Mouse (Mus musculus) layer of hippocampus, postnatal 14 days (tissue): Measurements from ENCODE around the gene Kdm4b. TPM values are rescaled to one million over a fixed set of nuclear protein-coding genes. Genes with fewer than 3 reads are reported as not detected.

Experiments
- DNase-seq, 2 experiments: peaks; one replicate each; pipeline ENCODE4 v3.0.0; 2021 to 2022; ENCODE audit warnings: low spot score in 2 of 2, mixed read lengths in 1 of 2
- microRNA-seq, 2 experiments: library from miRNA; unstranded; fragments of <30 nt; microRNA quantifications; one replicate each; pipeline ENCODE4 v1.2.0; 2021
- total RNA-seq, 2 experiments: library from RNA; stranded (reverse); gene quantifications; 2 replicates each; pipeline ENCODE4 v1.2.3; 2021

Kdm4b gene
- total RNA-seq, 2 experiments from 2014 or later, result 79.7 to 84.5 TPM

GRCm38 (mm10) chr17:56424726-56425583 is 99.1 kb downstream of the Kdm4b start:
- no peak for DNase-seq

DNA sequence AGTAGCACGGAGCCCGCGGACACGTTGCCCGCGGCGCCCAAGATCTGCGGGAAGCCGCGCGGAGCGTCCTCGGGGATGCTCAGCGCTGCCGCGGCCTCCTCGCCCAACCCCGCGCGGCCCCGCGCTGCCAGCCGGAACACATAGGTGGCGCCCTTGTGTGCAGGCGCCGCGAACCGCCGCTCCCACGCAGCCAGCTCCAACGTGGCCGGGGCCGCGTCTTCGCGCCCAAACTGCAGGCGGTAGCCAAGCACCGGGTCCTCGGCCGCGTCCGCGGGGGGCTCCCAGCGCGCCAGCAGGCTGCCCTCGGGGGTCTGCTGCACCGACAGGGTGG is 99.7 kb downstream of the Kdm4b start:
- peak; percentile 67 to 79 for DNase-seq

DNA sequence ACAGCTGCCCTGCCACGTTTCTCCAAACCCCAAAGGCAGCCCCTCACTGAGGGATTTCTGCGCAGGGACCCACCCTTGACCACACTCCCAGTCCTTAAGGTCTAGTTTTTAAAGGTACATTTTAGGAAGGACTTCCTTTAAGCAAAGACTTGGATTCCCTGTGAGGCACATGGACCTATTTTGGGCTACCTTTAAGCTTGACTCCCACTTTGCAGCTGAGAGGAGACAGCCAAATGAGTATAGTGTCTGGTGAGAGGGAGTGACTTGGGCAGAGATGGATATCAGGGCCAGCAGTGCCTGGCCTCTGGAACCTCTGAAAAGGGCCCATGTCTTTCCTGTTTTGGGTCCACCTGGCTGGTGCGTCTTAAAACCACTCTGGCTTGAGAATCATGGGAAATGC is 100.1 kb downstream of the Kdm4b start:
- no peak for DNase-seq

DNA sequence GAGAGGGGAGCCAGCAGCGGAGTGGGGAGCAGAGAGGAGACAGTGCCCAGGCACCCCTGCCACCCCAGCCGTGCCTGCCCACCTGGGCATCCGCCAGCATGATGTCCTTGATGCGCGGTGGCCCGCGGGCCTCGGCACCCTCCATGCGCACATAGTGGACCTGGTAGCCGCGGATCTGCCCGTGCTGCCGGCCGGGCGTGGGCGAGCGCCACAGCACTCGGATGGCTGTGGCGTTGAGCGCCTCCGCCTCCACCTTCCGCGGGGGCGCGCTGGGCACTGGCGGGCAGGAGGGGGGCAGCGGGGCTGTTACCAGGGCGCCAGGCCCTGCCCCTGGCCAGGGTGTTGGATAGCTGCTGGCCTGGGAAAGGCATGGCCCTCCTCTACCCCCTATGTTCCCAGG is 102.0 kb downstream of the Kdm4b start:
- no peak for DNase-seq

DNA sequence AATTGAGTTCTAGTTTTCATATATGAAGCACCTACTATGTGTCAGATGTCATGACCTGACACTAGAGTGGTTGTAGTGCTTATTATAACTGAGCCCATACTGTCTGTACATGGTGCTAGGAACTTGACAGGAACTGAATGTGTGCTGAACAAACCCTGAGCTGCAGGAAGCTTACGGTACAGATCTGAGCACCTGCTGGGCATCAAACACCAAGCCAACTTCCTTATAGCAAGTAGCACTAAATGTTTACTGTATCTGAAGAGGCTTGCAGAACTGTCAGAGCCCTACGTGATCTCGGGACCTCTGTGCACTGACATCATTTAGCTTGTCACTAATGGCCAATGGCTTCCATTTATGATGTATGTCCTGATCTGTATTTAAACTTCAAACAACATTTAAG is 105.7 kb downstream of the Kdm4b start:
- DNase-seq, result no peak

GRCm38 (mm10) chr17:56439731-56440460 is 114.0 kb downstream of the Kdm4b start:
- DNase-seq, result no peak

GRCm38 (mm10) chr17:56442316-56442715 is 116.5 kb downstream of the Kdm4b start:
- no peak for DNase-seq

GRCm38 (mm10) chr17:56443341-56443795 is 117.5 kb downstream of the Kdm4b start:
- DNase-seq, result no peak

DNA sequence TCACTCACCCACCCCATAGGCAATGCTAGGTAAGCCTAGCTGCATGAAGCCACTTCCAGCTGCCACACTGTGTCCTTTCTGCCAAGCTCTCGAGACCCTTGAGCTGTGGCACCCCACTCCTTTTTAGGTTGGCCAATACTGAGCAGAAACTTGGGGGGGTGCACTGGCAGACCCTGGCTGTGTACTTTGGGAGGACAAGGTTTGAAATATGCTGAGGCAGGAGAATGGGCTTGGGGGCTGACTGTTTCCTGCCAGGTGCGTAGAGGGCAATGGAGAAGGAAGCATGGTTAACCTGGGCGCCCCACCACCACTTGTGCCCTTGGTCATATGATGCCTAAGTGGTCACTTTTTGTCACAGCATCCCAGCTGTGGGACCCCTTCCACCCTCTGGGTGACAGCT is 118.9 kb downstream of the Kdm4b start:
- no peak for DNase-seq

GRCm38 (mm10) chr17:56445397-56445796 is 119.5 kb downstream of the Kdm4b start:
- peak in 1 of 2 experiments; percentile 70 for DNase-seq

GRCm38 (mm10) chr17:56447716-56448115 is 121.9 kb downstream of the Kdm4b start:
- DNase-seq, result no peak

Small RNAs within 50 kb of the gene (microRNA-seq; reads per million reads assigned to microRNA genes)
- gene Mir6977, result 1.1 to 4.1 reads per million in 2 experiments

Other genes with a start within 250 kb of the Kdm4b start
- gene Hdgfl2, start 246.4 kb upstream of the Kdm4b start, total RNA-seq, result 100 to 1,000 TPM; 104 to 115 TPM
- gene Plin4, start 216.3 kb upstream of the Kdm4b start, total RNA-seq, result 1 to 10 TPM; 1.3 to 2.5 TPM
- gene Plin5, start 208.5 kb upstream of the Kdm4b start, total RNA-seq, result 1 to 10 TPM; 1.1 to 1.4 TPM
- gene Lrg1, start 204.1 kb upstream of the Kdm4b start, total RNA-seq, result under 1 TPM; 0.62 to 0.81 TPM
- 100 to 1,000 TPM; 140 to 142 TPM for gene Sema6b, start 185.7 kb upstream of the Kdm4b start, total RNA-seq
- 1 to 10 TPM; 6.2 to 6.6 TPM for gene Tnfaip8l1, start 163.6 kb upstream of the Kdm4b start, total RNA-seq
- gene Mydgf, start 142.1 kb upstream of the Kdm4b start, total RNA-seq, result 10 to 100 TPM; 43.3 to 46.0 TPM
- 10 to 100 TPM; 49.4 to 52.4 TPM for gene Dpp9, start 107.2 kb upstream of the Kdm4b start, total RNA-seq
- gene Fem1a, start 69.3 kb upstream of the Kdm4b start, total RNA-seq, result 10 to 100 TPM; 41.6 to 44.7 TPM
- gene Ticam1, start 49.3 kb upstream of the Kdm4b start, total RNA-seq, result 1 to 10 TPM; 6.2 to 7.4 TPM
- gene Plin3, start 33.2 kb upstream of the Kdm4b start, total RNA-seq, result 1 to 10 TPM; 5.1 to 9.1 TPM
- not detected for gene Arrdc5, start 25.8 kb upstream of the Kdm4b start, total RNA-seq
- 1 to 10 TPM; 2.4 to 5.0 TPM for gene Uhrf1, start 22.7 kb upstream of the Kdm4b start, total RNA-seq
- gene Ptprs, start 150.4 kb downstream of the Kdm4b start, total RNA-seq, result 100 to 1,000 TPM; 771 to 772 TPM
- not detected for gene Znrf4, start 186.4 kb downstream of the Kdm4b start, total RNA-seq
- gene Gm20219, start 228.3 kb downstream of the Kdm4b start, total RNA-seq, result 1 to 10 TPM; 1.9 to 2.1 TPM